Mouse (Mus musculus): ENCODE measurements around the gene Vgf.

Gene Vgf

DNA sequence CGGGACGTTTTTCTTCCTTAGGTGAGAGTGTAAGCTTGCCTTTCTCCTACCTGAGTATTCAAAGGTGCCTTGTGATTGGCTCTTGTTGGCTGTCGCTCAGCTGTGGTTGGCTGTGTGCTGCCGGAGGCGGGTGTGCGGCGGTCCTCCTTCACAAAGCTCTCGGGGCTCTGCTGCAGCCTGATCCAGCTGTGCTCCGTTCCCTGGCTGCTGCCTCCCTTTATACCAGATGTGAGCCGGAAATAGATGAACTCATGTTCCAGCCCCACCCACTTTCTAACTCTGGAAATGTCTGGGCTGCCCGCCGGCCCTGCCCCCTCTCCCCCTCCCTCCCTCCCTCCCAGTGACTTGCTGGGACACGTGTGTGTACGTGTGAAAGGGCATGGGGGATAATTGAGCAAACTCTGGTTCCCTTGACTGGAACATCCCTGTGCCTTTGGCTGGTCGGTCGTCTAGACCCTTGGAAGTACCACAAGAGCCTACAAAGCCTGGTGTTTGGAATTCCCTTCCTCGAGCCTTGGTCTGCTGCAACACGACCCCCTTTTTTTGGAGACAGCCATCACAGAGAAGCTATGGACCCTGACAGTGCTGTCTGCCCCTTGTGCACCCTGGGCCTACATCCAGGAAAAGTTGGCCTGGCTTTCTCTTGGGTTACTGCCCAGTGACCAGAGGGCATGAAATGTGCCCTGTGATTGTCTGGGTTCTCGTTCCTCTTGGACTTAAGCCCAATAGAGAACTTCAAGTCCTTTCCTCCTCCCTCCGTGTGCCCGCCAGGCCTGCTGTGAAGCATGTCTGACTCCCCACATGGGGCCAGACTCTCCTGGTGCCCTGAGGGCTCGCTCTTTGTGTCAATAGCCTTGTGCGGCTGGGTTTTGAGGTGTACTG is 46.1 kb downstream of the Vgf start, which contains the start of gene Serpine1:
Gene Serpine1 (minus strand): TSS at position 190 of the 882 bp plus-strand sequence.
- in situ Hi-C loops (cut with MboI), result no loop called here

DNA sequence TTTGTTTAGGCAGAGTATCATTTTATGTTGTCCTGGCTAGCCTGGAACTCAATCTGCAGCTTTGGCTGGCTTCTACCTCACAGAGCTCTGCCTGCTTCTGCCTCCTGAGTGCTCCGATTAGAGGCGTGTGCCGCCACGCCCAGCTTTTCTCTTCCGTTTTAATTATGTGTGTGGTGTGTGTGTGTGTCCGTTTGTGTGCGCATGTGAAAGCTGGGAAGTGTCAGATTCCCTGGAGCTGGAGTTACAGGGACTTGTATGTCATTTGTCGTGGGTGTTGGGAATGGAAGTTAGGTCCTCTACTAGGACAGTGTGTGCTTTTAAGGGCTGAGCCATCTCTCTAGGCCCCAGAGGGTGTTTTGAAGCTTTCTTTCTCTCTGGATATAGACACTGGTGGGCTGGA is 46.9 kb downstream of the Vgf start:
- in situ Hi-C loops (cut with MboI), result no loop called here

GRCm38 (mm10) chr5:137074191-137074651 is 48.0 kb downstream of the Vgf start:
- in situ Hi-C loops (cut with MboI), result no loop called here

DNA sequence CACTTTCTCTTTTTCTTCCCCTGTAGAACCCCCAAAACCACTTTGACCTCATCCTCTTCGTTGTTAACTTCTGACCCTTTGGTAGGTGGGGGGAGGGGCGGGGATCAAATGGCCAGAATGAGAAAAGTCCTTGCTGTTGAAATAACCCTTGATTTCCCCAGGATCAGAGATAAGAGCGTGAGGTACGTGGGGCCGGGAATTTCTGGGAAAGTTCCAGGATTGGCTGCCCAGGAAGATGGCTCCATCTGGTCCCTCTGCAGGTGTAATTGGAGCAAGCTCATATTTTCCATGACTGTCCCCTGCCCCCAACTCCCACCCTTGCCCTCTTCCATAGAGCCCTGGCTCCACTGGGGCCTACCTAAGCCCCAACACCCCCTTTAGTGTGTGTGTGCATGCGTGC is 49.5 kb downstream of the Vgf start:
- in situ Hi-C loops (cut with MboI), result no loop called here

DNA sequence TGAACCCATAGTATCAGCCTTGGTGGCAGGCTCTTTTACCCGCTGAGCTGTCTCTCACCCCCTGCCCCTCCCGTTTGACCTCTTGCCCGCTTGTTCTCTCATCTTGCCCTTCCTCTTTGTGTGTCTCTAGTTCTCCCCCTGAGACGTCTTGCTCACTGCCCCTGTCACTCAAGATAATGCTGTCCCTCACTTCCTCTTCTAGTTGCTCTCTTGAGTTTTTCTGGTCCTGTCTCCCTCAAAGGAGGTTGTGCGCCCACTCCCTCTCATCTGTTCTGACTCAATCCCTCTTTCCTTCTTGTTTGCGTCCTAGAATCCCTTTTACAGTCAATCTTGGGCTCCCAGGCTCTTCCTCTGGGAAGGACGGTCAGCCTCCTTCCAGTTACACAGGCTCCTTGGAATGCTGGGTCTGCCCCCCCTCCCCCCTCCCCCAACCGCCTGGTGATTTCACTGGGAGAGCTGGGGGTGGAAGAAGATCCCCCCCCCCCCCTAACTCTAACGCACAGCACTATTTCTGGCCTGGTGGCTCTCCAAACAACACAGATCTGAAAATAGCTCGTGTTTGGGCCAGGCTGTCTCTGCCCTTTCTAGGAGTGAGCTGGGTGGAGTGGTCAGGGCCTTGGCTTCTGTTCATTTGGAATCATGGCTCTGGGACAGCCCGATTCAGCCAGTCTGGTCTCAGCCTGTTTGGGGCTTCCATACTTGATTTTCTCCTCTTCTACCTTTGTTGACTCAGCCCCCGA is 50.2 kb downstream of the Vgf start:
- in situ Hi-C loops (cut with MboI), result no loop called here

DNA sequence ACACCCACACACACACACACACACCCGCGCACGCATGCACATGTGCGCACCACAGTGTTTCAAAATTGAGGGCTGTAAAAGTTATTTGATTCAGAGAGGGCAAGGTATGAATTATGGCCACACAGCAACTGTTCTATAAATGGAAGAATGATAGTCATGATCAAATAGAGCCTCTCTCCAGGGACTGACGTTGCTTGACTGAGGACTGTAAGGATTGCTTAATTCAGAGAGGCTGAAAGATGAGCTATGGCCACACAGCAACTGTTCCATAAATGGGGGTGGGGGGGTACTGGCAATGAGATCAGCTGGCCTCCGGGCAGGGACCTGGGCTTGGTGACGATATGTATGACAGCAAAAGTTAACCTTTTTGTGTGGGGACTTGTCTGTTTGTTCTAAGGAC is 51.0 kb downstream of the Vgf start:
- in situ Hi-C loops (cut with MboI), result no loop called here

DNA sequence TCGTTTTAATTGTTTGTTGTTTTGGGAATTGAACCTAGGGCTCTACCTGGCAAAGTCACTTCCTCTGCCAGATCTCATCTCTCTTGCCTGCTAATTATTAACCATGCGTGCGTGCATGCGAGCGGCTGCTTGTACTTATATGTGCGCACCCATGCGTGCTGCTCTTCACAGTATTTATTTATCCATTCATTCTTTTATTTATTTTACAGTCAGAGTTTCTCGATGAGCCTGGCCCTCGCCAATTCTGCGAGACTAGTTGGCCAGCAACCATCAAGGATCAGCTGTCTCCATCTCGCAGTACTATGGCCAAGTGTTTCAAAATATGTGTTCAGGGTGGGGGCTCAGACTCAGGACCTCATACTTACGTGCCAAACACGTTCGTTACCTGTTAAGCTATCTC is 51.8 kb downstream of the Vgf start:
- in situ Hi-C loops (cut with MboI), result no loop called here

DNA sequence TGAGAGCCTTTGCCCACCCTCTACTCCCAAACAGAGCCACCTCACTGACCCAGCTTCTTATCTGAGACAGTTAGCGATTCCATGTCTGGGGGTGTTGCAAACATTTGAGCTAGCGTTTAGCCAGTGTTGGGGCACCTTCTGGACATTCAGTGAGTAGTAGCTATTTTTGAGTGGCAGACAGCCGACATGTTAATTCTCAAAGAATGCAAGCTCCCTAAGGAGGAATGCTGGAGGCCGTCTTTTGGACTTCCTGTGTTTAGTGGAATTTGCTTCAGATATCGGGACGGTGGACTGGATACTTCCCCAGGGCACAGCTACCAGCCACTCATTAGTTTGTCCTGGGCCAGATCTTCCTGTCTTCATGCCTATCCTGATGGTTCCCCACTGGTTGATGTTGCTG is 52.4 kb downstream of the Vgf start:
- in situ Hi-C loops (cut with MboI), result no loop called here

DNA sequence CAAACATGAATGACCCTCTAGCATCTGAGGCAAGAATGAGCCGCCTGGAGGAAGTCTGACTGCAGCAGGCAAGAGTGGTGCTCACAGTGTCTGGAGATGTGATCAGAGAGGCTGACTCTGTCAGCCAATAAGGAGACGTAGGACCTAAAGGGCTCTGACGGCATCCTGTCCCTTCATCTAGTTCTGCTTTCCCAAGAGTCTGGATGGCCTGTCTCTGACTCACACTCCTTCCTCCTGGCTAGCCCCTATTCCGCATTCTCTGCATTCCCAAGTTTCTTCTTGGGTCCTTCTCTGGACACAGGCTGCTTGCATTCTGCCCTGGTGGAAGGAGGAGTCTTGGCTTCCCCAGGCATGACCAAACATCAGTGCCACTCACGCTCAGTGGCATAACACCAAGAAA is 53.7 kb downstream of the Vgf start:
- in situ Hi-C loops (cut with MboI), result no loop called here
